Mouse (Mus musculus) olfactory bulb, adult 2 months (tissue): Measurements from ENCODE around the gene Rhag. TPM values are rescaled to one million over a fixed set of nuclear protein-coding genes. Genes with fewer than 3 reads are reported as not detected.

Experiments used
- H3K27ac ChIP-seq: fragments of 200-500 bp; 2 replicates; pipeline ENCODE4 v1.5.1; 2012; ENCODE audit warnings: low read depth, low read length; ENCODE audit not compliant: insufficient read depth
- H3K4me1 ChIP-seq: fragments of 200-500 bp; 2 replicates; pipeline ENCODE4 v1.6.1; 2012; ENCODE audit warnings: low read length; ENCODE audit not compliant: control insufficient read depth, insufficient read depth
- H3K4me3 ChIP-seq: fragments of 200-500 bp; 2 replicates; pipeline ENCODE4 v1.5.1; 2012; ENCODE audit warnings: mild to moderate bottlenecking, low read depth, low read length, moderate library complexity; ENCODE audit not compliant: insufficient read depth
- CTCF ChIP-seq: fragments of 200-500 bp; IDR thresholded peaks from 2 replicates; pipeline ENCODE4 v1.5.1; 2012; ENCODE audit warnings: low read depth, mild to moderate bottlenecking, low read length, moderate library complexity; ENCODE audit not compliant: insufficient read depth
- POLR2A ChIP-seq: fragments of 200-500 bp; IDR thresholded peaks from 2 replicates; pipeline ENCODE4 v1.6.1; 2012; ENCODE audit warnings: mild to moderate bottlenecking, low read depth, low read length, moderate library complexity; ENCODE audit not compliant: insufficient read depth
- WGBS: fragments of 180-500 bp; shearing (Covaris S2); methylation state at CpG from one replicate; pipeline ENCODE4 v1.1.7; 2018; 5-methylcytosine and 5-hydroxymethylcytosine counted together
- polyA plus RNA-seq: library from polyadenylated mRNA; stranded (reverse); fragments of >200 nt; gene quantifications from 2 replicates; pipeline ENCODE4 v1.2.4, GENCODE M21; 2012; ENCODE audit warnings: low replicate concordance; ENCODE audit not compliant: missing spikeins, insufficient read depth, insufficient read length

Rhag gene
- not detected in 2 replicates for polyA plus RNA-seq

DNA sequence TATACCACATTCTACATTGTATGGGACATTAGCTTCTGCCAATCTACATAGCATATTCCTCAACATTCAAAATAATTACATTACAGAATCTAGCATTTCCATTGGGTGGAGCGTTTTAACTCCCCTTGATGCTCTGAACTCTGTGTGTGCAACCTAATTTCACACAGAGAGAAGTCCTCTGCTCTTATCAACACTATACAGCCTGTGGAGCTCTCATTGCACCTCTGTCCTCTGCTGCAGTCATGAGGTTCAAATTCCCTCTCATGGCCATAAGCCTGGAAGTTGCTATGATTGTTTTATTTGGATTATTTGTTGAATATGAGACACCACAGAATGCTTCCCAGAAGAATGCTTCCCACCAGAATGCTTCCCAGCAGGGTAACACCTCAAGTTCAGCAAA is at the start of gene Rhag:
Gene Rhag (plus strand): TSS at position 193 of the 400 bp plus-strand sequence.
- 71% methylated on average over 1 of the region's 1 CpGs for WGBS
- no peak within 1 kb of the TSS for H3K27ac ChIP-seq
- TF ChIP-seq CTCF, result no peak
- no peak for TF ChIP-seq POLR2A

DNA sequence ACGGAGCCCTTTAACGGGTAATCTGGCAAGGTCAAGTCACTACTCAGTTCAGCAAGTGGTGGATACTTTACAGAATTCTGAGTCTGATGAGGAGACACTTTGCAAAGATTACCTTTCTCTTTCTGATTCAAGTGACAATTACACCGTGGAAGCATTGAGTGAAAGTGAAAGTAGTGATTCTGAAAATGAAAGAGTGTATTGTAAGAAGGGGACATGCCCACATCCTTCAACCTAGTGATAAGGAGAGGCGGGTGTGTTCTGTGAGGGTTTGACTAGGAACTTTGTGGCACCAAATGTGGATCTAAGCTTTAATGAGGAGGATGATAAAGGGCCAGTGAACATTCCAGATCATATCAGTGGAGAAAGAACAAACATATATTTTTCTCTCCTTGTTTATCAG is 47.3 kb upstream of the Rhag start:
- TF ChIP-seq CTCF (no peak), POLR2A (no peak)
- Histone ChIP-seq H3K4me3 (no peak overlapping the region), H3K4me1 (no peaks in the 10 kb centered on the region), H3K27ac (no peak overlapping the region)
- WGBS, result 77% methylated on average over 4 of the region's 4 CpGs

More for the DNA sequence above, at the start of gene Rhag:
- Histone ChIP-seq H3K4me1 (no peaks in the 10 kb centered on the region), H3K4me3 (no peak within 1 kb of the TSS)

DNA sequence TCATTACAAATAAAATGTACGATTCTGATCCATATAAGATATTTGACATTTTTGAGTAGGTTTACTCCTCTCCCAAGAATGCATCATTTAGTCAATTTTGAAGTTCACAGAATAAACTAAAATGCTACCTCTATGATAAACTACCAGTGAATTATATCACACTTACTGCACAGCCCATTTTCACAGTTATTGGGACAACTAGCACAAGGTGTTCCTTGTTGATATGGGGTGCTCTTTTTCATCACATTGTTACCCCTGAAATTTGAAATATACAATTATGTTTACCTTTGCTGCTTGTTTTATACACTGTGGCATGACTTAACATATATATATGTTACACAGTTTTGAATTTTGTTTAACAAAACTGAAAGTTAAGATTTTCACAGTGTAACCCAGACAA is 43.8 kb upstream of the Rhag start:
- no peak for TF ChIP-seq POLR2A
- no peak for TF ChIP-seq CTCF
- WGBS, result 96% methylated on average over 1 of the region's 1 CpGs

DNA sequence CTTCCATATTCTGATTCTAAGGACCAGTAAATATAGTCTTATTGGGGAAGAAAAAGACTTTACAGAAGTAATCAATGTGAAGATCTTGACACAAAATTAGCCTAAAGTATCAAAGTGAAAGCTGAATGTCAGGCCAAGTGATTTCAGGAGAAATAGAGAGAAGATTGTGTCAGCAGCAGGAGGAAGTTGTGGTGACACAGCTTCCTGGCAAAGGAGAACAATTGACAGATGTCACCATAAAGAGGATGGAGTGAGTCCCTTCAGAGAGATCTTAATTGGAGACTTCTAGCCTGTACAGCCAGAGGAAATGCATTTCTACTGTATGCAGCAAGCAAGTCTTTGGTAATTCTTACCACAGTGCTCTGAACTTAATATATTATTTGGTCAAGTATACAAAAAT is 21.0 kb upstream of the Rhag start:
- H3K4me1 ChIP-seq, result no peaks in the 10 kb centered on the region
- H3K27ac ChIP-seq, result no peak overlapping the region
- TF ChIP-seq POLR2A (no peak), CTCF (no peak)
- H3K4me3 ChIP-seq, result no peak overlapping the region

More for the DNA sequence above, 43.8 kb upstream of the Rhag start:
- Histone ChIP-seq H3K4me1 (no peaks in the 10 kb centered on the region), H3K27ac (no peak overlapping the region), H3K4me3 (no peak overlapping the region)

DNA sequence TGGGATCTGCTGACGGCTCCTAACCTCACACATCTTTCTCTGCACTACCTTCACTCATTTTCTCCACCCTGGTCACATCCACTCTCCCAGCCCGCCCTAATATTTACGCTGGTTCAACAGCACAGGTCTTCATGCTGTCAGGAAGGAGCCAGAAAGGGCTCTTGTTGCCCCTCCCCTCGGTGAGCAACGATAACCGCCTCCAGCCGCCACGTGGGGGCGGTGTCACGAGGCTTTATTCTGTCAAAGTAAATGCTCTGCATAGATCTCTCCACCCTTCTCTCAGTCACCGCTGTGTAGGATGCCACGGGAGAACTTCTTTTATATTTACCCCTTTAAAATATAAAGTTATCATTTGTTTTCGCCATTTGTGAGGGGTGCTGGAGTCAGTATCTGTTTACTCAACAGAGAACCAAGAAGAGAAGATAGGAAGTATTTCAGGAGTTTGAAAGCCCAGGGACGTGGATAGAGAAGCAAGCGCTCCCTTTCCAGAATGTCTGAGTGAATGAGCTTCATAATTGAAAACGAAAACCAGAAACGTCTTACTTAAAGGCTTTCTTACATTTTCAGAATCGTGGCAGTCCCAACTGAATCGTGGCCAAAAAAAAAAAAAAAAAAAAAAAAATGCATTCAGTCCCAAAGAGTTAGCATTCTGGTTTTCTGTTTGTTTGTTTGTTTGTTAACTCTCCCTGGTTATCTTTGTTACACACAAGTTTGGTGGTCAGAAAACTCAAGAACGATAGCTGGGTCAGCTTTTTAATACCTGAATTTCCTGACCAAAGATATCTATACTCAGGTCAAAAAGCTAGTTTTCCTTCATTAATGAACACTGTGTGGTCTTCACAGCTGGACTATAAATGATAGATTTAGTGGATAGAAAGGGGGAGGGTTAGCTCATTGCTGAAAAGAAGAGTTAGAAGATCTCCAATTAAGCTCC is 16.7 kb upstream of the Rhag start:
- no peaks in the 10 kb centered on the region for H3K4me1 ChIP-seq
- no peak overlapping the region for H3K4me3 ChIP-seq
- no peak overlapping the region for H3K27ac ChIP-seq
- 63% methylated on average over 20 of the region's 20 CpGs for WGBS
- TF ChIP-seq CTCF (no peak), POLR2A (no peak)

DNA sequence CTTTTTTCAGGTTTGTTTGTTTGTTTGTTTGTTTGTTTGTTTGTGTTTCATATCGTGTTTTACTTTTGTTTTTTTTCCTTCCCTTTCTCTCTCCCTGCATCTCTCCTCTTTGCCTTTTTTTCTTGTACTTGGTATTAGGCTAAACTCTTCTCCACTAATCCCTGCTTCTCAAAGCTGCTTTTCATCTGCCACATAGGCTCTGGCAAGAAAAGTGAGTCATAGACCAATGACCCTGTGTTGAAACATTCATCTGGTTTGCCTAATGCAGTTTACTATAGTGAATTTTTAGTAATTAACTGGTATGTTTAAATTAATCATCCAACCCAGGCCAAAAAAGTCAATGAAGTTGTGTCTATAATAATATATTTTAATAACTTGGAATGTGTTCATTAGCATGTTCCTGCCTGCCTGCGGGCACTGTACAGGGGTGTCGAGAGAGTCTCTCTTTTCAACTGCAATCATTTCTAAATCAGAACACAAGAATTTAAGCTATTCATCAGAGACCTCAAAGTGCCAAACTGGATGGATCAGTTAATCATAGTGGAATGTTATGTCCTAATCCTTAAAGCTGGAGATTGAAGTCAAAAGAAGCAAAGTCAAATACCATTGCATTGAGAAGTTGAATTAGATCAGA is 8.1 kb upstream of the Rhag start:
- Histone ChIP-seq H3K4me1 (no peaks in the 10 kb centered on the region), H3K4me3 (no peak overlapping the region)
- WGBS, result 84% methylated on average over 3 of the region's 3 CpGs

DNA sequence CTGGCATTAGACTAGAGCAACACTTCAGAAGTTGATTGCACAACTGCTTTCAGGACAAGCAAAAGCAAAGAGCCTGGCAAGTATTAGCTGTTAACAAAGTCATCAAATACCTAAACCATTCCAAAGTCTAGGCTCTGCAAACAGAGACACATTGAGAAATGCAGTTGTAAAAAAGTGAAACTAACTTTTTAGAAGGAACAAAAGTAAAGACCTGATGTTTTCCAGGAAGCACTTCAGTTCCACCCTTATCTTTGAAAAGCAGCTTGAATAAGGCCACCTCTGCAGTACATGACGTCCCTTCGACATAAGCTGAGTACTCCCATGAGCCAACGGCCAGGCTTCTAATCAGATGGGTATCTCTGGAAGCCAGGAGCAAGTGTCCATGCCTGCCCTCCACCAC is 4.4 kb upstream of the Rhag start:
- WGBS, result 68% methylated on average over 3 of the region's 3 CpGs
- no peak overlapping the region for H3K27ac ChIP-seq
- H3K4me1 ChIP-seq, result no peaks in the 10 kb centered on the region
- H3K4me3 ChIP-seq, result no peak overlapping the region
- TF ChIP-seq POLR2A (no peak), CTCF (no peak)

More for the DNA sequence above, 8.1 kb upstream of the Rhag start:
- H3K27ac ChIP-seq, result no peak overlapping the region
- TF ChIP-seq CTCF (no peak), POLR2A (no peak)

DNA sequence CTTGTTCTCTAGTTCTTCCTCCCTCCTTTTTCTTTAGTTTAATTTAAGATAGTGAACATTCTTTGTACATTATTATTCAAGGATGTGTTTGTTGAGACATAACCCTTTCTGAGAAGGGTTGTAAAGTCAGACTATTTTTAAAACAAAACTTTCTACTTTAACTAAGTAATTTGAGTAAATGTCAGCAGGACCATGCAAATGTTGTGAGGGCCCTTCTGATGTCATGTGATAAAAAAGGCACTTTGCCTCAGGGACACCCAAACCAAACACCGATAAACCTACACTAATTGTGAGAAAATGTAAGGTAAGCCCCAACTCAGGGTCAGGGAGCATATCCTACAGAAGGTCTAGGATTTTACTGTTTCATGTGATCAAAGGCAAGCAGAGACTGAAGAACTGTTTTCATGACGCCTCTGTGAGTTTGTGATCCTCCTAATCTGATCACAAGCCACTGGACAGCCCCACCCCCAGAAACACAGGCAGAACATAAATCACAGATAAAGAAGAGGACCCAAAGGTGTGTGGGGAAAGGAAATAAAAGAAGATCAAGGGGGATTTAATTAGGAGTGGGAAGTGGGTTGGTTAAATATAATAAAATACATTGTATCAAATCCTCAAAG is 3.9 kb upstream of the Rhag start, which contains the start of gene Crisp2:
Gene Crisp2 (minus strand): TSS at position 51 of the 620 bp plus-strand sequence.
- Histone ChIP-seq H3K4me1 (no peaks in the 10 kb centered on the region), H3K27ac (no peak within 1 kb of the TSS), H3K4me3 (no peak within 1 kb of the TSS)
- no peak for TF ChIP-seq CTCF
- WGBS, result 59% methylated on average over 2 of the region's 2 CpGs

DNA sequence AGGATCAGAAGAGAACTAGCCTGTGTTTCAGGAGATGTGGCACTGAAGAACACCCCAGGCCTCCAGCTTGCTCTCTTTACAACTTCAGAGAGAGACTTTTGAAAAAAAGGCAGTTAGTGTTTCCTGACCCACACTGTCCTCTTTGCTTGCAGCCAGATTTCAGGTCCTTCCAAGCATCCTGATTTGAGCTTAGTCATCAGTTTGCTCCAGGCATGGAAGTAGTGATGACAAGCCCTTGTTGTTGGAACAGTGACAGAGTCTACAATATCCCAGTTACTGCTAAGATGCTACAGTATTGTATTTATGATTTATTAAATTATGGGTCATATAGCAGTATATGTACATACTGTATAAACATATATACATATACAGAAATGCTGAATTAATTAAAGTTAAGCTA is 2.9 kb upstream of the Rhag start:
- H3K4me3 ChIP-seq, result no peak overlapping the region
- no peak for TF ChIP-seq POLR2A
- no peak for TF ChIP-seq CTCF
- H3K4me1 ChIP-seq, result no peaks in the 10 kb centered on the region
- H3K27ac ChIP-seq, result no peak overlapping the region
